Mouse (Mus musculus) testis, adult 2 months (tissue): Measurements from ENCODE around the gene Wdr90. TPM values are rescaled to one million over a fixed set of nuclear protein-coding genes. Genes with fewer than 3 reads are reported as not detected.

Experiments
- H3K27ac ChIP-seq: fragments of 200-500 bp; 2 replicates; pipeline ENCODE4 v1.5.1; 2012; ENCODE audit warnings: low read depth, low read length; ENCODE audit not compliant: control insufficient read depth, insufficient read depth
- H3K27me3 ChIP-seq: fragments of 200-500 bp; 2 replicates; pipeline ENCODE4 v1.6.1; 2012; ENCODE audit warnings: mild to moderate bottlenecking, low read length, moderate library complexity; ENCODE audit not compliant: control insufficient read depth, insufficient read depth
- H3K36me3 ChIP-seq: fragments of 200-500 bp; 2 replicates; pipeline ENCODE4 v1.6.1; 2012; ENCODE audit warnings: mild to moderate bottlenecking, low read length; ENCODE audit not compliant: control insufficient read depth, insufficient read depth
- H3K4me1 ChIP-seq: fragments of 200-500 bp; 2 replicates; pipeline ENCODE4 v1.6.1; 2012; ENCODE audit warnings: low read length; ENCODE audit not compliant: control insufficient read depth, insufficient read depth
- H3K4me3 ChIP-seq: fragments of 200-500 bp; 2 replicates; pipeline ENCODE4 v1.5.1; 2012; ENCODE audit warnings: low read depth, mild to moderate bottlenecking, low read length, moderate library complexity, mixed read lengths; ENCODE audit not compliant: control insufficient read depth
- CTCF ChIP-seq: fragments of 200-500 bp; IDR thresholded peaks from 2 replicates; pipeline ENCODE4 v1.5.1; 2012; ENCODE audit warnings: low read depth, mild to moderate bottlenecking, inconsistent platforms, low read length, moderate library complexity; ENCODE audit not compliant: control insufficient read depth, insufficient read depth, insufficient replicate concordance
- POLR2A ChIP-seq: fragments of 200-500 bp; IDR thresholded peaks from 2 replicates; pipeline ENCODE4 v1.6.1; 2012; ENCODE audit warnings: low read depth, mild to moderate bottlenecking, inconsistent platforms, low read length, moderate library complexity; ENCODE audit not compliant: control insufficient read depth
- polyA plus RNA-seq: library from polyadenylated mRNA; depleted of rRNA; stranded (reverse); fragments of >200 nt; gene quantifications from 2 replicates; pipeline ENCODE4 v1.2.3, GENCODE M21; 2012

The Wdr90 gene
- polyA plus RNA-seq, 1 experiment = 49.9 TPM

DNA sequence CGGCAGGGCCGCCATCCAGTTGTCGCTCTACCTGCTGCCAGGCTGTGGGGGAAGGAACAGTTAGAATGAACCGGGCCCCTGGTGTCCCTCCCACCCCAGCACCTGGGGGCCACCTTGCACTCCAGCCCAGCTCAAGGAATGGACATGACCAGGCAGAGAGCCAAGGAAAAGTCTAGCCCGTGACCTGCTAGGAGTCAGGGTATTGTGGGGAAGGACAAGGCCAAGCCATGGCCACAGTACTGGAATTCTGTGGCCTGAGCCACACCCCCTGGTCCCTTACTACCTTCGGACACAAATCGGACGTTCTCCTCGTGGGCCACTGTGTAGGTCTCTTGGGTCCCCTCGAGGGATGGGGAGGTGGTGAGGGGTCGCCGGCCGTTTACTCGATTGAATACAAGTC lies 3.0 kb upstream of the Wdr90 start:
- Histone ChIP-seq H3K36me3 (no peaks in the 10 kb centered on the region), H3K27ac (no peak overlapping the region), H3K4me1 (peaks cover 13% of the 10 kb centered on the region), H3K4me3 (no peak overlapping the region), H3K27me3 (no peaks in the 10 kb centered on the region)
- TF ChIP-seq CTCF (no peak), POLR2A (no peak)

DNA sequence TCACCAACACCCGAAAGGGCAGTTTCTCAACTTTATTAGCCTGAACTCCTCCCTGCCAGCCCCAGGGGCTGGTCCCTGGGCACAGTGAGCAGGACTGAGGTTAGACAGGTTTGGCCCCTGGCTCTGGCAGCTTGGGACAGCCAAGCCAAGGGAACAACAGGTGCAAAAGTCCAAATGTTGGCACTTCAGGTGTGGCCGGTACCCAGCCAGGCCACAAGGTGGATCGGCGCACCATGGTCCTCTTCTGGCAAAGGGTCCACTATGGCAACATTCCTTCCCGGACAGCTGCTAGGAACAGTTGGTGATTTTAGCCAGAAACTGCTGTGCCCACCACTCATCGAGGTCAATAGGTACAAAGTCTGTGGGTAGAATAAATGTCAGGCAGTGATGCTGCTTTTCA lies 2.4 kb upstream of the Wdr90 start:
- peaks cover 13% of the 10 kb centered on the region for H3K4me1 ChIP-seq
- TF ChIP-seq POLR2A (no peak), CTCF (no peak)
- H3K27me3 ChIP-seq = no peaks in the 10 kb centered on the region
- H3K27ac ChIP-seq = no peak overlapping the region
- no peaks in the 10 kb centered on the region for H3K36me3 ChIP-seq
- no peak overlapping the region for H3K4me3 ChIP-seq

DNA sequence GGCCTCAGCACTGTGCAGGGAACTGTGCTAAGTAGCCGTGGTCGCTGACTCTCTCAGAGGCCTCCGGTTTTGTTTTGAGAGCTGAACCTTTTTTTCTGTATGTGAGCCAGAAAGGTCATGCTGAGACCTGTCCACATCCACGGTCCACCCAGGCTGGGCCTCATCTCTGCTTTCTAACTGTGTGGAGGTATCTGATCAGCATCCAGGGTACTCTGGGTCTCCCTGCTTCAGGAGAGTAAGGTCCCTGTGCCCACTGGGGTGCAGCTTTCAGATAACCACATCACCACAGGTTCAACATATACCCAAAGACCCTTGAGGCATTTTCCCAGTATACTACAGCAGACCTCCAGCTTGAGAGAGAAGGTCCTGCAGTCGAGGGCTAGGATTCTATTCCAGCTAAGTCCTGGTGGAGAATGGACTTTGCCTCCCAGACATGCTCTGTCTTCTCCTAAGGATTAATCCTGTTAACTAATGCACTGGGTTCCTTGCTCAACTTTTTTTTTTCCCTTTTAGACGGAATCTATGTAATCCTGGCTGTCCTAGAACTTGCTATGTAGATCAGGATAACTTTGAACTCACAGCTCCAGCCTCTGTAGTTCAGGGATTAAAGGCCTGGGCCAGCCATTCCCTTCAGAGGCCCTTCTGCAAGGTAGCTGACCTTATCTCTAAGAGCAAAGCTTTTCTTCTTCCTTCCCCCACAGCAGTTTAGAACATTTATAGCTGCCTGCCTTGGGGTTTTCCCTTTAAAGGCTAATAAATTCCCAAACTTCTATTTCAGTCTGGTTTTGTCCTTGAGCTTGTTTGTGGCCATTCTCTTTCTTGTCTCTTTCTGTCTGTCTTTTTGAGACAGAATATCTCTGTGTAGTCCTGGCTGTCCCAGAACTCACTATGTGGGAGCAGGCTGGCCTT lies 657 bp upstream of the Wdr90 start:
- Histone ChIP-seq H3K27me3 (no peaks in the 10 kb centered on the region), H3K4me1 (peaks cover 9% of the 10 kb centered on the region), H3K36me3 (no peaks in the 10 kb centered on the region), H3K4me3 (peak overlapping the region; percentile 97), H3K27ac (peak overlapping the region; percentile 94)
- TF ChIP-seq POLR2A = no peak
- TF ChIP-seq CTCF = no peak

DNA sequence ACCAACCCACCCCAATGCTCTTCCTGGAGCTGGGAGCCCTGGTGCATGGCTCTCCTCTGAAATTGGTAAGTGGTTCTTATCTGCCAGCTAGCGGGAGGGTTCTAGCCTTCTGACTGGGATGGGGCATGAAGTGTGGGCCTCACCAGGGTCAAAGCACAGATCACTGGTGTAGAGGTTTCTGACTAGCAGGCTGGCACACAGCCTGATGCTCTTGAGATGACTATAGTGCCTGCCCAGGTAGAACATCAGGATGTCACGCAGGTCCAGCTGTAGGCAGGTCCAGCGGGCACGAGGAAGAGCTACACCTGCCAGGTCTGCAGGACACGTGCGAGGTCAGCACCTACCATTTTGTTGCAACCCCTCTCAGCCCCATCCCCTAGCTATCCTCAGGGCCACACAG lies 1.1 kb downstream of the Wdr90 start:
- no peaks in the 10 kb centered on the region for H3K27me3 ChIP-seq
- TF ChIP-seq CTCF = no peak
- TF ChIP-seq POLR2A = no peak
- H3K27ac ChIP-seq = no peak overlapping the region
- peaks cover 9% of the 10 kb centered on the region for H3K4me1 ChIP-seq
- H3K4me3 ChIP-seq = peak overlapping the region; percentile 97
- no peaks in the 10 kb centered on the region for H3K36me3 ChIP-seq

DNA sequence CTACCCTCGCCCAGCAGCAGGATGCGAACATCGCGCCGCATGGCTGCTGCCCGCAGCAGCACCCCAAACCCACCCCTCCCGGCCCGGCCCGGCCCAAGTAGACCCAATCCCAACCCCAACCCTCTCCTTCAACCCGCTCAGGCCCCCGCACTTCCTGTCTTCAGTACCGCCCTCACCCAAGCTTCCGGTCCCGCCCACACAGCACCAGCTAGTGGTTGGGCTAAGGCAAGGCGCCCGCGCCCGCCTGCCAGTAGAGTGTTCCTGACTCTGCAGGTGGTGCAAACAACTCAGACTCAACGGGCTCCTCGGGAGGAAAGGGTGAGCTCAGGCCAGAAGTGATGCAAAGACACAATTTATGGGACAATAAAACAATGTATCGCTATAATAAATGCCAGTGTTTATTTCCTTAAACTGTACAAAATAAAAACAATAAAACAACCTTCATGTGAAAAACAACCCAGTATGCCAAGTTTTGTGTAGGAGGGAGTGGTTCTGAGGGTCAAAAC lies 16.9 kb downstream of the Wdr90 start, which contains the start of gene Rhot2:
Gene Rhot2, minus strand, starts transcription at position 456 of the 506 bp plus-strand sequence.
- no peaks in the 10 kb centered on the region for H3K27me3 ChIP-seq
- peak within 1 kb of the TSS; percentile 55 for H3K27ac ChIP-seq
- peak within 1 kb of the TSS; percentile 81 for H3K4me3 ChIP-seq
- TF ChIP-seq POLR2A = peak; percentile 63
- peak; percentile 16; the same call in 1 of the 2 replicates for TF ChIP-seq CTCF
- peaks cover 5% of the 10 kb centered on the region for H3K4me1 ChIP-seq
- H3K36me3 ChIP-seq = no peaks in the 10 kb centered on the region

DNA sequence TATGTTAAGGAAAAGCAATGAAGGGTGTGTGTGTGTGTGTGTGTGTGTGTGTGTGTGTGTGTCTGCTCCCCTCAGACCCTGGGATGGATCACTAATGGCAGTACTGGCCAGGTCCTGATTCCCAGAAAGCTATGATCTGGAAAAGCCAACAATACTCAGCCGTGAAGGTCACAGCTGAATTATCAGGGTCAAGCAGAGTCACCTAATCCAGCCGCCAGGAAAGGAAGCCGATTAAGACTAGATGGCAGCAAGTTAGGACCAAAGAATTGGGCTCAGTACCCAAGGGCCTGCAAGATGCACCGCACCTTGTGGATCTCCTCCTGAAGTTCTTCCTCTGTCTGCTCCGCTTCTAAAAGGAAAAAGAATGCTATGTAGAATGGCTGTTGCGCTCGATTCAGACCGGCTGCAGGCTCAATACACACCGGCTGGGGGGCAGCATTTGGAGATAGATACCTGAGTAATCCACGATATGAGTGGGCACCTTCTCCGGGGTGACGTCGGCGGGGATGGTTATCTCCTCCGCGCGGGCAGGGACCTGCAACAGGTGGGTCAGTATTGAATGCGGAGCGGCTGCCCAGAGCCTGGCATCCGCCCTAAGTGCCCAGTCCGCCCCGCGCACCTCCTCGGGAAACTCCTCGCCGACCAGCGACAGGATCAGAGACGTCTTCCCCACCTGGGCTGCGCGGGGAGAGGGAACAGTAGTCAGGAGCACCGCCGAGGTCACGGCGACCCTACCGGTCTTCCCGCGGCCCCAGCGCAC lies 17.5 kb downstream of the Wdr90 start:
- no peak for TF ChIP-seq POLR2A
- no peak for TF ChIP-seq CTCF
- Histone ChIP-seq H3K4me1 (peaks cover 5% of the 10 kb centered on the region), H3K27me3 (no peaks in the 10 kb centered on the region), H3K27ac (peak overlapping the region; percentile 55), H3K36me3 (no peaks in the 10 kb centered on the region), H3K4me3 (peak overlapping the region; percentile 81)

DNA sequence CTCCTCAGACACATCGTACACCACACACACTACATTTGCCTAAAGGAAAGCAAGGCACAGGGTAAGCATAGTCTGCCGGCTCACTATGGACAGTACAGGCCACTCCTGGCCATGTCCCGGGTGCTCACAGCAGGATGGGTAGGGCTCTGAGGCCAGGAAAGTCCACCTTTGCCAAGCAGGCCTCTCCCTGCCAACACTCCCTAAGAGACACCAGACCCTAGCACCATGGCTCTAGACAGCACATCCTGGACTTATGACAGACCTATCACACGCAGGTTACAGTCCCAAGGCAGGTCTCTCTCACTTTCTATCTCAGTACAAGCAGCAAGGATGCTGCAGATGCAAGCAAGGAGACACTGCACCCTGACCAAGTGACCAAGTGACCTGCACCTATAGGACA lies 18.2 kb downstream of the Wdr90 start:
- Histone ChIP-seq H3K27ac (no peak overlapping the region), H3K27me3 (no peaks in the 10 kb centered on the region), H3K36me3 (no peaks in the 10 kb centered on the region), H3K4me1 (peaks cover 5% of the 10 kb centered on the region), H3K4me3 (no peak overlapping the region)
- TF ChIP-seq POLR2A (no peak), CTCF (no peak)
